Mouse (Mus musculus) forebrain, embryonic 12.5 days (tissue): ENCODE measurements around the gene Gm28230. TPM values are rescaled to one million over a fixed set of nuclear protein-coding genes. Genes with fewer than 3 reads are reported as not detected.

Experiments
- ATAC-seq: fragments of 200-750 bp; cut with Nextera tagmentation; 2 replicates; pipeline ENCODE4 v1.8.0; 2017; ENCODE audit warnings: moderate TSS enrichment; ENCODE audit not compliant: low FRiP score
- H3K27ac ChIP-seq: fragments of 300-500 bp; sonication (generic); 2 replicates; pipeline ENCODE4 v1.5.1; 2016; ENCODE audit warnings: mild to moderate bottlenecking
- H3K27me3 ChIP-seq: fragments of 300-500 bp; sonication (generic); 2 replicates; pipeline ENCODE4 v1.6.1; 2016; ENCODE audit warnings: mild to moderate bottlenecking
- H3K36me3 ChIP-seq: fragments of 300-500 bp; sonication (generic); replicated peaks from 2 replicates; pipeline ENCODE4 v1.6.1; 2016; ENCODE audit warnings: mild to moderate bottlenecking
- H3K4me1 ChIP-seq: fragments of 300-500 bp; sonication (generic); 2 replicates; pipeline ENCODE4 v1.6.1; 2016
- H3K4me2 ChIP-seq: fragments of 300-500 bp; sonication (generic); 2 replicates; pipeline ENCODE4 v1.6.1; 2016; ENCODE audit warnings: mild to moderate bottlenecking, moderate library complexity
- H3K4me3 ChIP-seq: fragments of 300-500 bp; sonication (generic); replicated peaks from 2 replicates; pipeline ENCODE4 v1.5.1; 2016; ENCODE audit warnings: mild to moderate bottlenecking
- H3K9ac ChIP-seq: fragments of 300-500 bp; sonication (generic); 2 replicates; pipeline ENCODE4 v1.6.1; 2016; ENCODE audit warnings: mild to moderate bottlenecking
- H3K9me3 ChIP-seq: fragments of 300-500 bp; sonication (generic); 2 replicates; pipeline ENCODE4 v1.6.1; 2016
- WGBS: fragments of 180-500 bp; shearing (Covaris S2); methylation state at CpG from one replicate; pipeline ENCODE4 v1.1.7; 2016; 5-methylcytosine and 5-hydroxymethylcytosine counted together
- polyA plus RNA-seq: library from polyadenylated mRNA; unstranded; fragments of >200 nt; fragmentation: Nextera tagmentation; extraction: Ambion mirVana; gene quantifications from 2 replicates; pipeline ENCODE4 v1.2.1, GENCODE M21; 2016

The Gm28230 gene
- polyA plus RNA-seq, 1 experiment from 2014 or later = not detected

GRCm38 (mm10) chr2:74693432-74693827 lies 33.1 kb upstream of the Gm28230 start:
- Histone ChIP-seq H3K27ac (no peak overlapping the region), H3K9ac (no peak overlapping the region), H3K4me2 (no peak overlapping the region), H3K36me3 (no peaks in the 10 kb centered on the region), H3K27me3 (peaks cover 92% of the 10 kb centered on the region), H3K4me3 (no peak overlapping the region), H3K4me1 (peaks cover 14% of the 10 kb centered on the region), H3K9me3 (no peaks in the 10 kb centered on the region)
- 10% methylated on average over 4 of the region's 4 CpGs for WGBS
- no peak for ATAC-seq

DNA sequence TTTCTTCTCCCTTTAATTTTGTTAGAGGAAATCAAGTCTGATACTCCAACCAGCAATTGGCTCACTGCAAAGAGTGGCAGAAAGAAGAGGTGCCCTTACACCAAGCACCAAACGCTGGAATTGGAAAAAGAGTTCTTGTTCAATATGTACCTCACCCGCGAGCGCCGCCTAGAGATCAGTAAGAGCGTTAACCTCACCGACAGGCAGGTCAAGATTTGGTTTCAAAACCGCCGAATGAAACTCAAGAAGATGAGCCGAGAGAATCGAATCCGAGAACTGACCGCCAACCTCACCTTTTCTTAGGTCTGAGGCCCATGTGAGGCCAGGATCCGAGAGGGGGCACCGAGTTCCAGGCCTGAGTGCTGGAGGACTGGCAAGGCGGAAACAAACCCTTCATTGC lies 32.5 kb upstream of the Gm28230 start:
- no peak for ATAC-seq
- Histone ChIP-seq H3K4me2 (no peak overlapping the region), H3K4me3 (no peak overlapping the region), H3K9ac (no peak overlapping the region), H3K27me3 (peaks cover 95% of the 10 kb centered on the region), H3K9me3 (no peaks in the 10 kb centered on the region), H3K36me3 (no peaks in the 10 kb centered on the region), H3K4me1 (peaks cover 18% of the 10 kb centered on the region), H3K27ac (no peak overlapping the region)
- WGBS = 2% methylated on average over 16 of the region's 16 CpGs

GRCm38 (mm10) chr2:74695383-74695782 lies 31.1 kb upstream of the Gm28230 start:
- peaks cover 96% of the 10 kb centered on the region for H3K27me3 ChIP-seq
- peaks cover 18% of the 10 kb centered on the region for H3K4me1 ChIP-seq
- no peak for ATAC-seq
- no peaks in the 10 kb centered on the region for H3K36me3 ChIP-seq
- no peaks in the 10 kb centered on the region for H3K9me3 ChIP-seq
- no peak overlapping the region for H3K4me3 ChIP-seq
- H3K27ac ChIP-seq = no peak overlapping the region
- H3K4me2 ChIP-seq = no peak overlapping the region
- WGBS = 9% methylated on average over 1 of the region's 1 CpGs
- no peak overlapping the region for H3K9ac ChIP-seq

DNA sequence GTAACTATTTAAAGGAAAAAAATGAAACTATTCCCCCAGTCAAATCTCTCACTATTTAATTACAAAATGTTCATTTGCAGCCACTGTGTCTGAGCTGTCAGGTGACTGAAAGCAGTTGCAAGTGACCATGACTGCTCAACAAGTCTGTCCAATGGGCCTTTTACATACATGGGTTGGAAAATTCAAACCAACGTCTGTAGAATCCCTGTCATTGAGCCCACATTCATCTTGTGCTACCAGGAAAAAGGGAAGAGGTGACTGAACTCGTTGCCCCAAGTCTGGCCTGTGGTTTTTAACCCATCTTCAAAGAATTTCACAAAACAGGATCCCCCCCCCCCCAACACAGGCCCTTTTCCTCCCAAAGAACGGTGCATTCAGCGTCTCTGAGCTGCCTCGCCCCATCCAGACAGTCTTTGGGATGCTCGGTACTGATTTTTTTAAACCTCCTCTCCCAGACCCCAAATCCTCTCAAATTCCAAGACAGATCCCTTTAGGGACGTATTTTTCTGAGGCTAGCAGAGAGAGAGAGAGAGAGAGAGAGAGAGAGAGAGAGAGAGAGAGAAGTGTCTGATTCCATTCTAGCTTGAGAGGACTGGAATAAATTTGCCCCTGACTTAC lies 30.6 kb upstream of the Gm28230 start:
- Histone ChIP-seq H3K4me1 (peaks cover 18% of the 10 kb centered on the region), H3K4me2 (no peak overlapping the region)
- WGBS = 2% methylated on average over 7 of the region's 7 CpGs

DNA sequence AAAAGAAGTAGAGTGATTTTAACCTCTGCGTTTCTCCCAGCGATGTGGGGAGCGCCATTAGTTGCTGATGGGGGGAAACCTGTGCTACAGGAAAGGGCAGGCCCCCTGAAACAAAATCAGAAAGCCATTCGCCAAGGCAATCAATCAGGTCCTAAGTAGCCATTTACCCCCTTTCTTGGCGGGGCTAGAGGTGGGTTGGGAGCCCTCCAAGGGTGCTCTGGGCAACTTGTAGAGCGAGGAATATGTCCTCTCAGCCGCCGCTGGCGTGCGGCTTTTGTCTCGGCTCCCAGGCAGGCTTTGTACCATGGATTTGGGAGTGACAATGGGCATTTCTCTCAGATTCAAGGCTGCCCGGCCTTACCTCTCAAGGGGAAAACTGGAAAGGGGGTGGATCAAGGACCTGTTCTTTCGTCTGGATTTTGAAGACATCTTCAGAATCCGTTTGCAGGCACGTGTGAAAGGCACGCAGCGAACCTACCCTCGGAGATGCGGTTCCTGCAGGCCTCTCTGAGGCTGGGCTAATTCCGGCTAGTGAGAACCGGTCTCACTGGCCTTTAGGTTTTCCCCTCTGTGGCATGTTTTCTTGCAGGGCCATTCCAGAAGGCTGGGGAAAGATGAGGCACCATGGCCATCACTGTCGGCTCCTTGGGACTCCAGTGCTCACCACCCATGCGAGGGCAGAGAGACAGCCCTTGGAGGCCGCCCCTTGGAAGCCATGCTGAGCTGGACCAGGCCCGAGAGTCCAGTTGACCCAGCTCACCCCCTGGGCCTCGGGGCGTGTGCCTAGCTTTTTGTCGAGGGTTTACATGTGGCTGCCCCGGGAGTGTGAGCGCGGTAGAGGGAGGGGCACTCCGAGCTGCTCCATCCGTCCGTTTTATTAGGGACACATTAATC lies 29.8 kb upstream of the Gm28230 start:
- H3K27ac ChIP-seq = no peak overlapping the region
- 1% methylated on average over 34 of the region's 34 CpGs for WGBS
- peaks cover 14% of the 10 kb centered on the region for H3K4me1 ChIP-seq
- peaks cover 99% of the 10 kb centered on the region for H3K27me3 ChIP-seq
- no peak overlapping the region for H3K4me2 ChIP-seq
- no peak overlapping the region for H3K4me3 ChIP-seq
- H3K9me3 ChIP-seq = no peaks in the 10 kb centered on the region
- ATAC-seq = no peak
- H3K36me3 ChIP-seq = no peaks in the 10 kb centered on the region
- no peak overlapping the region for H3K9ac ChIP-seq

More for the DNA sequence above, 30.6 kb upstream of the Gm28230 start:
- Histone ChIP-seq H3K36me3 (no peaks in the 10 kb centered on the region), H3K9ac (no peak overlapping the region), H3K27me3 (peaks cover 100% of the 10 kb centered on the region), H3K27ac (no peak overlapping the region), H3K9me3 (no peaks in the 10 kb centered on the region), H3K4me3 (no peak overlapping the region)
- no peak for ATAC-seq

DNA sequence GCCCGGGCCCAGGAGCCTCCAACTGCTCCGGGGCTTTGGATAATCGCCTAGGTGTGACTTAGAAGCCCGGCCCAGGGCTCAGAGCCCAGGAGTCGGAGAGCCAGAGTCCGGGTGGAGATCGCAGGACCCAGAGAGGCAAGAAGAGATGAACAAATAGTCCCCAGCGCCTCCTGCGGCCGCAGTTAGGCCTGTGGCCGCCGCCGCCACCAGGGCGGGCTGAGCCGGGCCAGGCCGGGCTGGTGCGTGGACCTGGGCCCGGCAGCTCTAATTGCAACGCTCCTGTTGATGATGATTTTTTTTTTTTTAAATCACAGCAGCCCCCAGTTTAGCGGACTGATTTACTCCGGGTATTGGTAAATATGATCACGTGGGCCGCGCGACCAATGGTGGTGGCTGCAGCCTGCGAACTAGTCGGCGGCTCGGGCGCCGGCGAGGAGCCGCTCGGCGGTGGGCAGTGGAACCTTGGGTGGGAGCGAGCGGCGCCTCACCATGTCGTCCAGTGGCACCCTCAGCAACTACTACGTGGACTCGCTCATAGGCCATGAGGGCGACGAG lies 28.9 kb upstream of the Gm28230 start, which contains the start of gene Hoxd9:
Gene Hoxd9 (plus strand): TSS at position 161 of the 555 bp plus-strand sequence.
- WGBS = under 1% methylated on average over 43 of the region's 43 CpGs

DNA sequence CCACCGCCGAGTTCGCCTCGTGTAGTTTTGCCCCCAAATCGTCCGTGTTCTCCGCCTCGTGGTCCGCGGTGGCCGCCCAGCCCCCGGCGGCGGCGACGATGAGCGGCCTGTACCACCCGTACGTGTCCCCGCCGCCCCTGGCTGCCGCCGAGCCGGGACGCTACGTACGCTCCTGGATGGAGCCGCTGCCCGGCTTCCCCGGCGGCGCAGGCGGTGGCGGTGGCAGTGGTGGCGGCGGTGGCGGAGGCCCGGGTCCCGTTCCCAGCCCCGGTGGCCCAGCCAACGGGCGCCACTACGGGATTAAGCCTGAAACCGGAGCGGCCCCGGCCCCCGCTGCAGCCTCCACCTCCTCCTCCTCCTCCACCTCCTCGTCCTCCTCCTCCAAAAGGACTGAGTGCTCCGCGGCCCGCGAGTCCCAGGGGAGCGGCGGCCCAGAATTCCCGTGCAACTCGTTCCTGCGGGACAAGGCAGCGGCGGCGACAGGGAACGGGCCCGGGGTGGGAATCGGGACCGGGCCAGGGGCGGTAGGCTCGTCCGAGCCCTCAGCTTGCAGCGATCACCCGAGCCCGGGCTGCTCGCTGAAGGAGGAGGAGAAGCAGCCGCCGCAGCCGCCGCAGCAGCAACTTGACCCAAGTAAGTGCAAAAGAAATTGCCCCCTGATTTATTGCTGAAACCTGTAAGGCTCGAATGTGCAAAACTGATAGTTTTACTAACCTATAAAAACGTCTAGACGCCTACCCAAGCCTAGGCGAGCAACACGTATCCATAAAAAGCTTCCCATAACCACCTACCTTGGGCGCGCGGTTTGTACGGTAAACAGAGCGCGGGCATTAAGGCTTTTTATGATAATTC lies 28.1 kb upstream of the Gm28230 start:
- H3K4me1 ChIP-seq = peaks cover 14% of the 10 kb centered on the region
- H3K9me3 ChIP-seq = no peaks in the 10 kb centered on the region
- ATAC-seq = peak; percentile 53; the same call in 1 of the 2 replicates
- peaks cover 97% of the 10 kb centered on the region for H3K27me3 ChIP-seq
- peak overlapping the region; percentile 54 for H3K4me2 ChIP-seq
- H3K4me3 ChIP-seq = peak overlapping the region; percentile 33
- H3K36me3 ChIP-seq = no peaks in the 10 kb centered on the region
- H3K27ac ChIP-seq = no peak overlapping the region
- WGBS = under 1% methylated on average over 86 of the region's 86 CpGs
- no peak overlapping the region for H3K9ac ChIP-seq

More for the DNA sequence above, 28.9 kb upstream of the Gm28230 start, which contains the start of gene Hoxd9:
- H3K4me1 ChIP-seq = peaks cover 14% of the 10 kb centered on the region
- no peak within 1 kb of the TSS for H3K9ac ChIP-seq
- peak within 1 kb of the TSS; percentile 54 for H3K4me2 ChIP-seq
- no peaks in the 10 kb centered on the region for H3K36me3 ChIP-seq
- ATAC-seq = peak; percentile 70
- no peak within 1 kb of the TSS for H3K27ac ChIP-seq
- peaks cover 98% of the 10 kb centered on the region for H3K27me3 ChIP-seq
- H3K4me3 ChIP-seq = peak within 1 kb of the TSS; percentile 33
- H3K9me3 ChIP-seq = no peaks in the 10 kb centered on the region

- no peak overlapping the region for H3K9ac ChIP-seq
These were observed 27.5 kb upstream of the Gm28230 start for GRCm38 (mm10) chr2:74699053-74699430.

DNA sequence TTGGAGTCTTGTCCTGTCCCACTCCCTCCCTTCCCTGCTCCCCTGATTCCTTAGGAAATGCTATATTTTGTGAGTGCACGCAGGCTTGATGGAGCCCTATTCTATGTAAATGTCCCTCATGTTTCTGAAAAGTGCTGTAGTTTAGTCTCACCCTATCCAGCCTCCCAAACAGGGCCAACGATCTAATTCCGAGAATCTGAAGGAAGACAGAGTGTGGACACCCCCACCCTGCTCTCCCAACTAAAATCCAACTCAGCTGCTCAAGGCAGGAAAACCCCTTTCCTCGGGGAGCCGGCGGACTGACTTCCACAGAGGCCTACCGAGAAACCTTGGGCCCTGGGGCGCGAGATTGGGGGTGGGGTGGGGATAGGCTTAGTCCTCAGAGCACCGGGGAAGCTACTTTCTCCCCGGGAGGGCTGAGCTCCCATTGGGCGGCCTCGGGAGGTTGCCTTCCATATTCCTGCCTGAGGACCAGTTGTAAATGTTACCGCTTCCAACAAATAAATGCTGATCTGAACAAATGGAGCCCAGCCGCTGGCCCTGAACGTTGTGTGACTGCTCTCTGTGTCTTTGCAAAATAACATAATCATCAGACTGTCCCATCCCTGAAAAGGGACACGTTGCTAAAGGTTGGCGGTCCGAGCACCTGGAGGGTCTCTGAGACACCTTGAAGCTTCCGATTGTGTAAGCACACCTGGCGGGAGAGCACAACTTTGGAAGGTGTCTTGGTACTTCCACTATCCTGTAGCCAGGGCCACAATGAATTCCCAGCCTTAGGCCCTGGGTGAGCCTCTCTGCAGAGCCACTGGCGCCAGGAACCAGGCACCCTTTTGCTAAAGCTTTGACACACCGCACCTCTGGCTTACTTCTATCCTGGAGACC lies 26.6 kb upstream of the Gm28230 start:
- Histone ChIP-seq H3K9me3 (no peaks in the 10 kb centered on the region), H3K36me3 (no peaks in the 10 kb centered on the region), H3K27me3 (peaks cover 97% of the 10 kb centered on the region), H3K27ac (no peak overlapping the region), H3K4me3 (no peak overlapping the region), H3K9ac (no peak overlapping the region), H3K4me2 (no peak overlapping the region), H3K4me1 (peaks cover 18% of the 10 kb centered on the region)
- WGBS = 2% methylated on average over 23 of the region's 23 CpGs
- ATAC-seq = no peak

More at GRCm38 (mm10) chr2:74699053-74699430, 27.5 kb upstream of the Gm28230 start:
- H3K27me3 ChIP-seq = peaks cover 97% of the 10 kb centered on the region
- ATAC-seq = no peak
- no peak overlapping the region for H3K27ac ChIP-seq
- H3K36me3 ChIP-seq = no peaks in the 10 kb centered on the region
- WGBS = 1% methylated on average over 17 of the region's 17 CpGs
- no peak overlapping the region for H3K4me2 ChIP-seq
- H3K9me3 ChIP-seq = no peaks in the 10 kb centered on the region
- no peak overlapping the region for H3K4me3 ChIP-seq
- peaks cover 14% of the 10 kb centered on the region for H3K4me1 ChIP-seq

DNA sequence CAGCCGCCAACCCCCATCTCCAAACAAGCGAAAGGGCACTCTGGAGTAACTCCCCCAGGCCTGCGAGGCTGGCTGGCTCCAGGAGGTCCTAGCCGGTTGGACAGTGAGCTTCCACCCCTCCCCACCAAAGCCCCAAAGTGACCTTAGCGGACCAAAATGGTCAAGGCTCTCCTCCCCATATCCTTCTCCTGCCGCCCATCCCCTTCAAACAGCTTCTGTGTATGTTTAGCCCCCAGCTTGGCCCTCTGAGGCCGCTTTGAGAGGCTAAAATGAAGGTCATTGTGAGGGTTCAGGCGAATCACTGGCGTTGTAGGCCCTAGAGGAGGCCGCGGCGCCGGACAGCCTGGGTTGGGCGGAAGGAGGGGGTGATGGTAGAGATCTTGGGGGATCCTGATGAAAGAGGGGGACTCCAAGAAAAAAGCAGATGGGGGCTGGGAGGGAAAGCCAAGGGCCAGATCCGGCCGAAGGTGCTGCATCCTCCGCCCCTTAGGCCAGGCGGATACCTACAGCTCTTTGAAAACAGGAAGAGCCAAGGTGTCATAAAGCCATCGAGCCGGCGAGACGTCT lies 25.9 kb upstream of the Gm28230 start:
- H3K27ac ChIP-seq = no peak overlapping the region
- peaks cover 26% of the 10 kb centered on the region for H3K4me1 ChIP-seq
- no peaks in the 10 kb centered on the region for H3K9me3 ChIP-seq
- no peak overlapping the region for H3K4me3 ChIP-seq
- no peak overlapping the region for H3K9ac ChIP-seq
- H3K27me3 ChIP-seq = peaks cover 97% of the 10 kb centered on the region
- no peaks in the 10 kb centered on the region for H3K36me3 ChIP-seq
- no peak overlapping the region for H3K4me2 ChIP-seq
- no peak for ATAC-seq
- 2% methylated on average over 22 of the region's 22 CpGs for WGBS
